ENCODE assay signal across 20 mouse cellular contexts in the genomic region with DNA sequence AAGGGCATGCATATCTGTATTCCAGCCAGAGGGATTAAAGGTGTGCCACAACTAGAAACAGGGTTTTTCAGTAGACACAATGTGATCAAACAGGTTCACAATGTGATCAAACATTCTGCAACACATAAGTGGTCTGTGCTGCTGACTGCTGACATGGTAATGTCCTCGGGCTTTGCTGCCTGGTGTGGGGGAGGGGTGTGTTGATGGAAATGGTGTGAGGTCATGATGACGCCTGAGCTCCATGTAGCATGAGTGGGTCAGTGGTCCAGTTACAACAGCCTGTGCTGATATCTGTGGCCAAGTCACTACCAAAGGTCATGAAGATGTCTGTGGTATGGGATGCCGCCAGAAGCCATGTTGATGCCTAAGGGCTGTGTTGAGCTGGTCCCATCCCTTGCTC. TPM values are rescaled to one million over a fixed set of nuclear protein-coding genes. Genes with fewer than 3 reads are reported as not detected.
DNase-seq lines count a peak whose midpoint lies in the region; ATAC-seq and TF ChIP-seq lines count a peak whose summit lies in the region.
"Had no signal": no experiment of that assay in that cellular context is flagged by ENCODE, and none has a peak within 500 bp of the region (broad histone marks: within the 10 kb centered on the region; RNA-seq: fewer than 3 reads in every experiment).

No protein-coding gene starts in this region.

- no peak overlapping the region for H3K4me2 ChIP-seq in liver, embryonic 12.5 days

- TF ChIP-seq CTCF in liver, adult 2 months (IDR thresholded peaks at IDR 0.05; ENCODE audit: low read depth, low read length) = no peak

- no peaks in the 10 kb centered on the region for H3K9me3 ChIP-seq in liver, embryonic 12.5 days (replicated peaks)
- H3K9me3 ChIP-seq: G1E had no signal

- H3K4me1 ChIP-seq in liver, adult 2 months (ENCODE audit: control insufficient read depth, insufficient read depth, low read length) = peaks cover 29% of the 10 kb centered on the region
- H3K4me1 ChIP-seq in liver, embryonic 12.5 days = no peaks in the 10 kb centered on the region

- intact Hi-C loops in heart, postnatal 14 days (cut with DNase I) = no loop called here

- no peaks in the 10 kb centered on the region for H3K79me2 ChIP-seq in liver, adult 2 months (ENCODE audit: control insufficient read depth, insufficient read depth, low read length)

- H3K9ac ChIP-seq in liver, adult 2 months (ENCODE audit: low read depth, low read length) = 0 out of 2 replicates have a peak overlapping the region, but pooled peaks have one; percentile 6
- H3K9ac ChIP-seq in liver, embryonic 12.5 days = no peak overlapping the region

- no peaks in the 10 kb centered on the region for H3K36me3 ChIP-seq in liver, adult 2 months (ENCODE audit: control insufficient read depth, insufficient read depth, low read length)
- H3K36me3 ChIP-seq in liver, embryonic 12.5 days = no peaks in the 10 kb centered on the region
- H3K36me3 ChIP-seq: G1E had no signal

- peak overlapping the region; percentile 81 for H3K27ac ChIP-seq in liver, adult 2 months (replicated peaks; ENCODE audit: insufficient read depth, low read depth, low read length)
- H3K27ac ChIP-seq in liver, embryonic 12.5 days = no peak overlapping the region

- no peak overlapping the region for H3K4me3 ChIP-seq in liver, adult 2 months (ENCODE audit: insufficient read depth, low read depth, low read length)
- H3K4me3 ChIP-seq in liver, embryonic 12.5 days = no peak overlapping the region

- ATAC-seq in liver, embryonic 12.5 days = no peak
- ATAC-seq: activated CD4-positive, CD25-positive, alpha-beta regulatory T cell, adult 4 months; CD4-positive, CD25-positive, alpha-beta regulatory T cell, adult 4 months; Patski had no signal

- H3K27me3 ChIP-seq in liver, adult 2 months (ENCODE audit: control insufficient read depth, insufficient read depth, low read length) = no peaks in the 10 kb centered on the region
- H3K27me3 ChIP-seq in liver, embryonic 12.5 days (replicated peaks) = no peaks in the 10 kb centered on the region
- H3K27me3 ChIP-seq: CH12.LX, Patski had no signal

- TF ChIP-seq POLR2A in liver, adult 2 months (IDR thresholded peaks at IDR 0.05; ENCODE audit: extremely low read depth, insufficient read depth, low read length) = no peak

- WGBS in liver, adult 2 months = 28% methylated on average over 3 of the region's 3 CpGs
- WGBS in liver, embryonic 12.5 days (ENCODE audit: insufficient replicate concordance) = 76% methylated on average over 3 of the region's 3 CpGs

- peak; percentile 87 for DNase-seq in heart, adult 11 months
- DNase-seq in heart, postnatal 14 days = no peak
- peak; percentile 70 for DNase-seq in liver, adult 2 months (ENCODE audit: extremely low read depth, low read depth, low spot score)
- DNase-seq: adrenal gland, adult 2 months; adrenal gland, adult 8-10 months; adrenal gland, postnatal 10 days; adrenal gland, postnatal 14 days; adrenal gland, postnatal 25 days; adrenal gland, postnatal 36 days; B cell, adult 2 months; cerebellum, adult 11 months; cerebellum, adult 11-12 months; cerebellum, adult 18-20 months had no signal

RNA-seq across cellular contexts. Expression of a gene that starts 14.3 kb away (rescaled TPM):
- 100 to 1,000 TPM; 227 to 235 TPM for total RNA-seq in heart, postnatal 14 days (2021)
- 2,678 and 3,000 TPM in 2 replicates for total RNA-seq in liver, adult 2 months (2014; rRNA removed)
- polyA plus RNA-seq in liver, adult 2 months (2012; rRNA removed) = 1,138 and 1,579 TPM in 2 replicates
- 196 and 198 TPM in 2 replicates for polyA plus RNA-seq in liver, embryonic 12.5 days (2016; fragmentation: Nextera tagmentation; extraction: Ambion mirVana)

RNA-seq across cellular contexts. Expression of a gene that starts 34.2 kb away (rescaled TPM):
- total RNA-seq in heart, postnatal 14 days (2021) = 10 to 100 TPM; 16.0 to 31.0 TPM
- 1.9 and 2.7 TPM in 2 replicates for total RNA-seq in liver, adult 2 months (2014; rRNA removed)
- 2.9 and 3.8 TPM in 2 replicates for polyA plus RNA-seq in liver, adult 2 months (2012; rRNA removed)
- polyA plus RNA-seq in liver, embryonic 12.5 days (2016; fragmentation: Nextera tagmentation; extraction: Ambion mirVana) = 0.10 and 0.23 TPM in 2 replicates
- total RNA-seq: G1E, MEL had no signal
- polyA plus RNA-seq: activated CD4-positive, CD25-positive, alpha-beta regulatory T cell, adult 4 months; CD4-positive, CD25-positive, alpha-beta regulatory T cell, adult 4 months; G1E had no signal

RNA-seq across cellular contexts. Expression of a gene that starts 34.8 kb away (rescaled TPM):
- total RNA-seq in heart, postnatal 14 days (2021) = 10 to 100 TPM; 31.4 to 31.9 TPM
- 141 and 149 TPM in 2 replicates for total RNA-seq in liver, adult 2 months (2014; rRNA removed)
- 203 and 264 TPM in 2 replicates for polyA plus RNA-seq in liver, adult 2 months (2012; rRNA removed)
- polyA plus RNA-seq in liver, embryonic 12.5 days (2016; fragmentation: Nextera tagmentation; extraction: Ambion mirVana) = 8.9 and 10.2 TPM in 2 replicates
- total RNA-seq: MEL had no signal
- polyA plus RNA-seq: G1E had no signal

Comparison
In these comparisons a context has a peak if more than half of its experiments do, and no peak if none do; other contexts are left out.
1. DNase-seq: peak in heart, adult 11 months (single experiment) and liver, adult 2 months (single experiment); none in heart, postnatal 14 days (0 of 2).
2. RNA of a gene that starts 14.3 kb away (total RNA-seq): 2,678 to 3,000 TPM in liver, adult 2 months; 227 to 235 TPM in heart, postnatal 14 days; every median in the first group is over 10 times any median in the second.